Mouse (Mus musculus): ENCODE measurements around the gene Klhl32.

DNA sequence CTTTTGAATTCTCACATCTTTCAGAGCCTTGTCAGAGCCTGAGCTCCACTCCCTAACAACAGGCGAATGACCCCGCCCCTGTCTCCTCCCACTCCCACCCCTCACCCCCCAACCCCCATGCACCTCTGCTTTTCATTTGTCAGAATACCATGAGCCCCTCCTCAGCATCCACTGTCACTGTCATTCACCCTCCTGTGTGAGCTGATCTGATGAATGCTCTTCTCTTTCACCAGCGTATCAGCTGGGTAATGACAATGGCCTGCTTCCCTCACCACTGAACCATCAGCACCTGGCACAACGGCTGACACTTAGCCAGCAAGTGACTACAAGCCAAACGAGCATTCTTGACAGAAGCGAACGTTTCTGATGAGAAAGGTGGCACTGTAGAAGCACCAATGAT is 15.4 kb downstream of the Klhl32 start:
- TF ChIP-seq POLR2A (IDR thresholded peaks at IDR 0.05; ENCODE audit: insufficient read length, low read depth) (no peak), SRF (IDR thresholded peaks at IDR 0.05; ENCODE audit: control insufficient read depth, insufficient read length, low read depth) (no peak), USF1 (IDR thresholded peaks at IDR 0.05; ENCODE audit: low read depth) (no peak), POLR2AphosphoS2 (IDR thresholded peaks at IDR 0.05; ENCODE audit: insufficient read length, low read depth) (no peak), MAX (IDR thresholded peaks at IDR 0.05; ENCODE audit: low read depth) (no peak), CEBPB (IDR thresholded peaks at IDR 0.05; ENCODE audit: insufficient read depth, poor library complexity, severe bottlenecking) (no peak), MYOD1 (IDR thresholded peaks at IDR 0.05; ENCODE audit: control insufficient read depth in 1 of 3, insufficient read length in 2 of 3, low read depth in 2 of 3) (no peak), E2F4 (IDR thresholded peaks at IDR 0.05; ENCODE audit: insufficient read depth) (no peak), MYOG (IDR thresholded peaks at IDR 0.05; ENCODE audit: control insufficient read depth in 1 of 3, insufficient read depth in 1 of 3, insufficient read length in 2 of 3, low read depth in 2 of 3) (no peak), TCF3 (IDR thresholded peaks at IDR 0.05; ENCODE audit: insufficient read length, low read depth) (no peak), REST (IDR thresholded peaks at IDR 0.05; ENCODE audit: insufficient read depth, insufficient read length) (no peak)

Measured in myocyte (in vitro differentiated cells).